Mouse (Mus musculus) small intestine, adult 2 months (tissue): ENCODE measurements around the gene C5ar2. TPM values are rescaled to one million over a fixed set of nuclear protein-coding genes. Genes with fewer than 3 reads are reported as not detected.
A peak's percentile ranks its signal among the peaks of the same experiment; 100 is the strongest.

ENCODE experiments used
- H3K27ac ChIP-seq: fragments of 200-500 bp; 2 replicates; pipeline ENCODE4 v1.5.1; 2012; ENCODE audit warnings: low read depth, low read length, control low read depth, inconsistent platforms; ENCODE audit not compliant: insufficient read depth
- H3K27me3 ChIP-seq: fragments of 200-500 bp; 2 replicates; pipeline ENCODE4 v1.6.1; 2012; ENCODE audit warnings: mild to moderate bottlenecking, moderate library complexity, low read length, inconsistent platforms; ENCODE audit not compliant: control insufficient read depth, insufficient read depth
- H3K36me3 ChIP-seq: fragments of 200-500 bp; 2 replicates; pipeline ENCODE4 v1.6.1; 2012; ENCODE audit warnings: mild to moderate bottlenecking, low read length, control low read depth, inconsistent platforms; ENCODE audit not compliant: control insufficient read depth, insufficient read depth
- H3K4me1 ChIP-seq: fragments of 200-500 bp; 2 replicates; pipeline ENCODE4 v1.6.1; 2012; ENCODE audit warnings: low read length, inconsistent platforms, mixed read lengths; ENCODE audit not compliant: control insufficient read depth, insufficient read depth, insufficient read length
- H3K4me3 ChIP-seq: fragments of 200-500 bp; 2 replicates; pipeline ENCODE4 v1.5.1; 2012; ENCODE audit warnings: low read depth, mild to moderate bottlenecking, control low read depth, inconsistent platforms, low read length, moderate library complexity
- CTCF ChIP-seq: fragments of 200-500 bp; IDR thresholded peaks from 2 replicates; pipeline ENCODE4 v1.5.1; 2012; ENCODE audit warnings: low read depth, mild to moderate bottlenecking, control low read depth, inconsistent platforms, low read length, moderate library complexity, mixed read lengths; ENCODE audit not compliant: insufficient replicate concordance, insufficient read length; ENCODE audit errors: extremely low read depth
- POLR2A ChIP-seq: fragments of 200-500 bp; IDR thresholded peaks from 2 replicates; pipeline ENCODE4 v1.6.1; 2012; ENCODE audit warnings: low read depth, mild to moderate bottlenecking, control low read depth, inconsistent platforms, low read length, moderate library complexity
- WGBS: fragments of 180-500 bp; shearing (Covaris S2); methylation state at CpG from one replicate; pipeline ENCODE4 v1.1.7; 2018; 5-methylcytosine and 5-hydroxymethylcytosine counted together
- polyA plus RNA-seq: library from polyadenylated mRNA; depleted of rRNA; stranded (reverse); fragments of >200 nt; gene quantifications from 2 replicates; pipeline ENCODE4 v1.2.3, GENCODE M21; 2012; rRNA removed

Gene C5ar2
- 0.32 and 0.34 TPM in 2 replicates for polyA plus RNA-seq

DNA sequence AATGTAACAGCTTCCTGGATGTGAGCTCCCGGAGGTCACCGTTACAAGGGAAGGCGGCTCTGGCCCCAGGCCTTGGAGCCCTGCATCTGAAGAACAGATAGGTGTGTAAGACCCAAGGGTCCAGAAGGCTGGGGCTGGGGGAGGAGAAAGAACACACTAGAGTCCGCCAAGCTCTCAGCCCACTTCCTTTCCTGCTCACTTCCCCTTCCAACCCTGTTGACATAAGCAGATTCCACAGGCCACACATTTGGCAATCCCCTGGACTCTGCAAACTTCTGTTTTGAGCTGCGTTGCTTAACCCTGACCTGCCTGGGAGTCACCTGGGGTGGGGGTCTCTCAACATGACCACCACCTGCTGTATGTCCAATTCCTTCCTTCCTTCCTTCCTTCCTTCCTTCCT lies at the start of gene C5ar2:
TSS of gene C5ar2 (minus strand) at position 88 of the 400 bp plus-strand sequence.
- Histone ChIP-seq H3K4me3 (no peak within 1 kb of the TSS), H3K27ac (peak within 1 kb of the TSS; percentile 40), H3K4me1 (peaks cover 2% of the 10 kb centered on the region; the same call in 1 of the 2 replicates), H3K27me3 (no peaks in the 10 kb centered on the region), H3K36me3 (no peaks in the 10 kb centered on the region)
- WGBS: 50% methylated on average over 5 of the region's 5 CpGs
- TF ChIP-seq CTCF (no peak), POLR2A (no peak)

DNA sequence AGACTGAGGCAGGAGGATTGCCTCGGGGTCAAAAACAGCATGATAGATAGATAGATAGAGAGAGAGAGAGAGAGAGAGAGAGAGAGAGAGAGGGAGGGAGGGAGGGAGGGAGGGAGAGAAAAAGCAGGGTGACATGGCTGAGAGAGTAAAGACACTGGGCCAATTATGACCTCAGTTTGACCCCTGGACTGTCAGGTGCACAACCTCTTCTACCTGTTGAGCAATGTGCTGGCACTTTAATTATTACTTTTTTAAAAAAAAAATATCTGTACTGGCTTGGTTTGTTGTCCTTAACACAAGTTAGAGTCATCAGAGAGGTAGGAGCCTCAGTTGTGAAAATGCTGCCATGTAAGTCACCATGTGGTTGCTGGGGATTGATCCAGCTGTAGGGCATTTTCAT lies 43.8 kb upstream of the C5ar2 start:
- no peaks in the 10 kb centered on the region for H3K4me1 ChIP-seq
- H3K27ac ChIP-seq: no peak overlapping the region
- no peak overlapping the region for H3K4me3 ChIP-seq
- H3K27me3 ChIP-seq: no peaks in the 10 kb centered on the region
- H3K36me3 ChIP-seq: peaks cover 15% of the 10 kb centered on the region
- 45% methylated on average over 1 of the region's 1 CpGs for WGBS
- TF ChIP-seq POLR2A (no peak), CTCF (no peak)

DNA sequence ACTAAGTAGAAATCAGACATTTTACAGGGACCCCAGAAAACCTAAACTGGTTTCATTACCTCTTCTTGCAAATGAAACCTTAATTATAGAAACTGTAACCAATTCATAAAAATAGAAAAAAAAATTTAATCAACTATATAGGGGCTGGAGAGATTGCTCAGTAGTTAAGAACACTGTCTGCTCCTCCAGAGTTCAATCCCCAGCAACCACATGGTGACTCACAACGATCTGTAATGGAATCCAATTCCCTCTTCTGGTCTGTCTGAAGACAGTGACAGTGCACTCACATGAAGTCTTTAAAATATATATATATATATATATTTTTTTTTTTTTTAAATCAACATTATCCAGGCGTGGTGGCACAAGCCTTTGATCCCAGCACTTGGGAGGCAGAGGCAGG lies 43.1 kb upstream of the C5ar2 start:
- Histone ChIP-seq H3K4me1 (no peaks in the 10 kb centered on the region), H3K27ac (peak overlapping the region; percentile 52; the same call in 1 of the 2 replicates), H3K4me3 (peak overlapping the region; percentile 76; the same call in 1 of the 2 replicates), H3K36me3 (peaks cover 22% of the 10 kb centered on the region), H3K27me3 (no peaks in the 10 kb centered on the region)
- 64% methylated on average over 2 of the region's 2 CpGs for WGBS
- TF ChIP-seq CTCF (no peak), POLR2A (no peak)

DNA sequence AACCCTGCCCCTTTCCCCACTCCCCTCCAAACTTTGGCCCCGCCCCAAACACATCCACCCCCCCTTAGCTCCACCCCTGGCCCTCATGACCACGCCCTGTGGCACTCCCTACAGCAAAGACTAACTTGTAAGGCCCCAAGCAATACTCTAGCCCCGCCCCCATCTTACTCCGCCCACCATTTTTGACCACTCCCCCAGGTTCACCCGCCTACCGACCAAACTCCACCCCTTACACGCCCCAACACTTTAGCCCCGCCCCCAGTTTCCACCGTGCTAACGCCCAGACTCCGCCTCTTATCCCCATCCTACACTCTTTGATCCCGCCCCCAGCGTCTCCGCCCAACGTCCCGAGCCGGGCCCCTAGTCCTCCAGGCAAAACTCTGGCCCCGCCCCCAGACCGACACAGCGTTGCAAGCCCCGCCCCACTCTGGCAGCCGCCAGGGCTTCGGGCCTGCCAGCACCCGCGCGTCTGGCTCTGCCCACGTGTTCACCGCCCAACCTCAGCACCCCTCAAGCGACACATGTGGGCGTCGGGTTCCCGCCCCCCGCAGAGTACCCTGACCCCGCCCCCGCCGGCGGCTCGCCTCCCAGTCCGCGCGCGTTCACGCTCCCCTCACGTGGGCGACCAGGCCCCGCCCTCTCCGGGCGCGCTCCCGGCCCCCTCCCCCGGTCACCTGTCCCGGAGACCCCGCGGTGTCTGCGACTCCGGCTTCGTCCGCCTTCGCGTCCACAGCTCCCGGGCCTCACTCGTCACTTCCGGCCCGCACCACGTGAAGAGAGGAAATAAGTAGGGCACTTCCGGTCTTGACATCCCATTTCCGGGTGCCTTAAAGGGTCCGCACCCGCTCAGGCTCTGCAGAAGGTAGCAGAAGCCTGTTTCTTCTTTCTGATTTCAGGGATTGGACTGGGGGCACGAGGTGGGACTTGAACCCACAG lies 42.3 kb upstream of the C5ar2 start, which contains the start of gene Ccdc9:
TSS of gene Ccdc9 (minus strand) at position 770 of the 936 bp plus-strand sequence.
- TF ChIP-seq CTCF: no peak
- no peak; the same call in none of the 2 replicates for TF ChIP-seq POLR2A
- 2% methylated on average over 70 of the region's 70 CpGs for WGBS
- Histone ChIP-seq H3K27me3 (no peaks in the 10 kb centered on the region), H3K36me3 (peaks cover 28% of the 10 kb centered on the region), H3K4me1 (no peaks in the 10 kb centered on the region), H3K27ac (peak within 1 kb of the TSS; percentile 56), H3K4me3 (peak within 1 kb of the TSS; percentile 76)

DNA sequence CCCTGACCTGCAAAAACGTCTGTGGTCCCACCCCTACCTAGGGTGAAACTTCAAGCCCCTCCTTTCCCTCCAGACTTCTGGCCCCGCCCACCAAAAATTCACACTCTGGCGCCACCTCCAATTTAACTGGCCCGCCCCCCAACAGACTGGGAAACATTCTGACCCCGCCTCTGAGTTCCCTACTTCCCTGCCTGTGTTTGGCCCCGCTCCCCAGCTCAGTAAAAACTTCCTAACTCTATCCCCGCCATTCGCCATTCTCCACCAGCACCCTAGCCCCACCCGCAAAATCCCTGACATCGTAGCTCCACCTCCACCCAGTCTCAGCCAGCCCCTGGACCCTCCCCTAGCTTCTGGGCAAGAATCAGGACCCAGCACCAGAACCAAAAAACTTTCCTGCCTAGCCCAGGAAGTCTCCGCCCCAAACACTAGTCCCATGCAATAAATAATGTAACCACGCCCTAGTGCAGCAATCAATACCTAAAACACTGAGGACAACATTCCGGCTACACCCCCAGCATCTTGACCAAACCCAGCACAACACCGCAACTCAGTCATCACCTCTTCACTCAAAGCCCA lies 41.6 kb upstream of the C5ar2 start:
- H3K4me3 ChIP-seq: peak overlapping the region; percentile 76
- no peak for TF ChIP-seq POLR2A
- TF ChIP-seq CTCF: no peak
- no peaks in the 10 kb centered on the region for H3K27me3 ChIP-seq
- 2% methylated on average over 14 of the region's 14 CpGs for WGBS
- H3K36me3 ChIP-seq: peaks cover 36% of the 10 kb centered on the region
- peak overlapping the region; percentile 56 for H3K27ac ChIP-seq
- H3K4me1 ChIP-seq: no peaks in the 10 kb centered on the region

DNA sequence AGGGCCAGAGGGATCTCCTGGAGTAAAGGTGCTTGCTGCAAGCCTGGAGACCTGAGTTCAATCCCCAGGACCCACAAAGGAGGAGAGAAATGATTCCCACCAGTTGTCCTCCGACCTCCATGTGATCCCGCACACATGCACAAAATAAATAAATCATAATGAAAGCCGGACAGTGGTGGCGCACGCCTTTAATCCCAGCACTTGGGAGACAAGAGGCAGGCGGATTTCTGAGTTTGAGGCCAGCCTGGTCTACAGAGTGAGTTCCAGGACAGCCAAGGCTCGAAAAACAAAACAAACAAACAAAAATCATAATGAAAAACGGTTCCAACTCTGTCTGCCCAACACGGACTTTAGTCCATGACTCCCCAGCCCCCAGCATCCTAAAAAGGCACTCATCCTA lies 41.0 kb upstream of the C5ar2 start:
- peak overlapping the region; percentile 76 for H3K4me3 ChIP-seq
- H3K27ac ChIP-seq: peak overlapping the region; percentile 56

DNA sequence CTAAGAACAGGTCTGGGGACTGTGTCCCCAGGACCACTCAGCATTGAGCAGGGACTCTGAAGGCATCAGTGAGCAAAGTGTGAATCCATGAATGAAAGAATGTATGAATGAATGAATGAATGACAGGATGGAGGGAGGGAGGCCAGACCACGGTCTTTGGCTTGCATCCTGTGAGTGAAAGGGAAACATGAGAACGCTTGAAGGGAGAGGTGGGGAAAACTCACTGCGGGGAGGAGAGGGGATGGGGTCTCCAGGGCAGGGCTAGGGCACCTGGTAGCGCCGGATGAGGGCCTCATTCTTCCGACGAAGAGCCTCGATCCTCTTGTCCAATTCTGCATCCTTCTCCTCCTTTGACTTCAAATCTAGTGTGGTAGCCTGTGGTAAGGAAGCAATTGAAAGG lies 40.0 kb upstream of the C5ar2 start:
- WGBS: 94% methylated on average over 8 of the region's 8 CpGs

More for the DNA sequence above, 41.0 kb upstream of the C5ar2 start:
- Histone ChIP-seq H3K27me3 (no peaks in the 10 kb centered on the region), H3K36me3 (peaks cover 41% of the 10 kb centered on the region), H3K4me1 (no peaks in the 10 kb centered on the region)
- WGBS: 44% methylated on average over 9 of the region's 9 CpGs
- no peak for TF ChIP-seq CTCF
- no peak for TF ChIP-seq POLR2A

More for the DNA sequence above, 40.0 kb upstream of the C5ar2 start:
- Histone ChIP-seq H3K4me1 (no peaks in the 10 kb centered on the region), H3K36me3 (peaks cover 43% of the 10 kb centered on the region), H3K4me3 (no peak overlapping the region), H3K27ac (no peak overlapping the region), H3K27me3 (no peaks in the 10 kb centered on the region)
- no peak for TF ChIP-seq POLR2A
- TF ChIP-seq CTCF: no peak
